Mouse (Mus musculus) brain, embryonic 14.5 days (tissue): ENCODE results near the gene Rabep2.

Experiments
- CTCF ChIP-seq: fragments of 200-500 bp; IDR thresholded peaks from 2 replicates; pipeline ENCODE4 v1.5.1; 2012; ENCODE audit warnings: inconsistent platforms, mild to moderate bottlenecking, moderate library complexity, borderline replicate concordance; ENCODE audit not compliant: insufficient read depth, insufficient read length; ENCODE audit errors: extremely low read depth
- POLR2A ChIP-seq: fragments of 200-500 bp; IDR thresholded peaks from 2 replicates; pipeline ENCODE4 v1.6.1; 2012; ENCODE audit warnings: mild to moderate bottlenecking, inconsistent platforms, borderline replicate concordance; ENCODE audit not compliant: poor library complexity, insufficient read depth, insufficient read length, severe bottlenecking; ENCODE audit errors: extremely low read depth

- TF ChIP-seq POLR2A, result no peak
- TF ChIP-seq CTCF, result no peak
Observed at GRCm38 (mm10) chr7:126471361-126471760, 42.8 kb downstream of the Rabep2 start.
